Mouse (Mus musculus): ENCODE results near the gene Chpt1.

GRCm38 (mm10) chr10:88426896-88427295, 77.0 kb downstream of the Chpt1 start:
- TF ChIP-seq CTCF (conservative IDR thresholded peaks at IDR 0.05; ENCODE audit: low read length), result no peak
- no peak for TF ChIP-seq POU5F1 (IDR thresholded peaks at IDR 0.05; ENCODE audit: borderline replicate concordance, low read length)

All from E14TG2a.4 (cell line).